Mouse (Mus musculus): ENCODE measurements around the gene Ttc28. TPM values are rescaled to one million over a fixed set of nuclear protein-coding genes. Genes with fewer than 3 reads are reported as not detected.

Ttc28 gene
- polyA plus RNA-seq, 1 experiment from 2014 or later: 18.8 TPM

GRCm38 (mm10) chr5:111058401-111059139 is 179.0 kb downstream of the Ttc28 start:
- peaks cover 69% of the 10 kb centered on the region for H3K4me1 ChIP-seq
- no peak overlapping the region for H3K9ac ChIP-seq (replicated peaks)
- ATAC-seq (ENCODE audit: low FRiP score): no peak
- H3K9me3 ChIP-seq (replicated peaks): no peaks in the 10 kb centered on the region
- 54% methylated on average over 22 of the region's 22 CpGs for WGBS
- H3K27me3 ChIP-seq (replicated peaks): no peaks in the 10 kb centered on the region
- no peaks in the 10 kb centered on the region for H3K36me3 ChIP-seq
- no peak overlapping the region for H3K4me3 ChIP-seq (replicated peaks)
- no peak overlapping the region for H3K4me2 ChIP-seq
- H3K27ac ChIP-seq (replicated peaks): 0 out of 2 replicates have a peak overlapping the region, but pooled peaks have one; percentile 6

GRCm38 (mm10) chr5:111059140-111059921 is 179.7 kb downstream of the Ttc28 start:
- H3K4me2 ChIP-seq: no peak overlapping the region
- H3K27ac ChIP-seq (replicated peaks): no peak overlapping the region
- no peaks in the 10 kb centered on the region for H3K36me3 ChIP-seq
- no peaks in the 10 kb centered on the region for H3K27me3 ChIP-seq (replicated peaks)
- no peaks in the 10 kb centered on the region for H3K9me3 ChIP-seq (replicated peaks)
- H3K4me1 ChIP-seq: peaks cover 63% of the 10 kb centered on the region
- H3K9ac ChIP-seq (replicated peaks): no peak overlapping the region
- H3K4me3 ChIP-seq (replicated peaks): no peak overlapping the region
- WGBS: 69% methylated on average over 11 of the region's 11 CpGs
- ATAC-seq (ENCODE audit: low FRiP score): no peak

- no peak overlapping the region for H3K27ac ChIP-seq (replicated peaks)
- H3K27me3 ChIP-seq (replicated peaks): no peaks in the 10 kb centered on the region
- no peak overlapping the region for H3K4me3 ChIP-seq (replicated peaks)
- H3K9ac ChIP-seq (replicated peaks): no peak overlapping the region
- H3K4me2 ChIP-seq: no peak overlapping the region
- H3K36me3 ChIP-seq: no peaks in the 10 kb centered on the region
- WGBS: 62% methylated on average over 6 of the region's 6 CpGs
- H3K9me3 ChIP-seq (replicated peaks): no peaks in the 10 kb centered on the region
- peaks cover 60% of the 10 kb centered on the region for H3K4me1 ChIP-seq
- ATAC-seq (ENCODE audit: low FRiP score): no peak
These were observed 180.7 kb downstream of the Ttc28 start for GRCm38 (mm10) chr5:111060246-111060745.

GRCm38 (mm10) chr5:111063155-111063554 is 183.6 kb downstream of the Ttc28 start:
- H3K27me3 ChIP-seq (replicated peaks): no peaks in the 10 kb centered on the region
- H3K4me2 ChIP-seq: no peak overlapping the region
- 92% methylated on average over 3 of the region's 3 CpGs for WGBS
- no peak overlapping the region for H3K9ac ChIP-seq (replicated peaks)
- H3K9me3 ChIP-seq (replicated peaks): no peaks in the 10 kb centered on the region
- ATAC-seq (ENCODE audit: low FRiP score): no peak
- no peak overlapping the region for H3K27ac ChIP-seq (replicated peaks)
- H3K36me3 ChIP-seq: no peaks in the 10 kb centered on the region
- H3K4me3 ChIP-seq (replicated peaks): no peak overlapping the region
- H3K4me1 ChIP-seq: peaks cover 47% of the 10 kb centered on the region

- H3K9me3 ChIP-seq (replicated peaks): no peaks in the 10 kb centered on the region
- H3K27me3 ChIP-seq (replicated peaks): no peaks in the 10 kb centered on the region
- H3K36me3 ChIP-seq: no peaks in the 10 kb centered on the region
- no peak overlapping the region for H3K4me2 ChIP-seq
- H3K27ac ChIP-seq (replicated peaks): no peak overlapping the region
- no peak overlapping the region for H3K9ac ChIP-seq (replicated peaks)
- H3K4me1 ChIP-seq: peaks cover 40% of the 10 kb centered on the region
- ATAC-seq (ENCODE audit: low FRiP score): no peak
- WGBS: 66% methylated on average over 3 of the region's 3 CpGs
- H3K4me3 ChIP-seq (replicated peaks): no peak overlapping the region
These were observed 184.4 kb downstream of the Ttc28 start for GRCm38 (mm10) chr5:111063991-111064390.

- WGBS: 60% methylated on average over 4 of the region's 4 CpGs
- Histone ChIP-seq H3K9ac (replicated peaks) (no peak overlapping the region), H3K27me3 (replicated peaks) (no peaks in the 10 kb centered on the region), H3K9me3 (replicated peaks) (no peaks in the 10 kb centered on the region), H3K4me2 (no peak overlapping the region), H3K4me1 (peaks cover 37% of the 10 kb centered on the region), H3K4me3 (replicated peaks) (no peak overlapping the region), H3K36me3 (no peaks in the 10 kb centered on the region), H3K27ac (replicated peaks) (no peak overlapping the region)
- ATAC-seq (ENCODE audit: low FRiP score): no peak
These were observed 186.2 kb downstream of the Ttc28 start for GRCm38 (mm10) chr5:111065770-111066169.

- peaks cover 47% of the 10 kb centered on the region for H3K4me1 ChIP-seq
- H3K27ac ChIP-seq (replicated peaks): no peak overlapping the region
- no peaks in the 10 kb centered on the region for H3K36me3 ChIP-seq
- H3K27me3 ChIP-seq (replicated peaks): no peaks in the 10 kb centered on the region
- ATAC-seq (ENCODE audit: low FRiP score): no peak
- no peak overlapping the region for H3K4me3 ChIP-seq (replicated peaks)
- 66% methylated on average over 5 of the region's 5 CpGs for WGBS
- no peaks in the 10 kb centered on the region for H3K9me3 ChIP-seq (replicated peaks)
- no peak overlapping the region for H3K4me2 ChIP-seq
- no peak overlapping the region for H3K9ac ChIP-seq (replicated peaks)
These were observed 189.9 kb downstream of the Ttc28 start for GRCm38 (mm10) chr5:111069503-111069902.

- Histone ChIP-seq H3K36me3 (no peaks in the 10 kb centered on the region), H3K4me3 (replicated peaks) (no peak overlapping the region), H3K27ac (replicated peaks) (no peak overlapping the region), H3K9ac (replicated peaks) (no peak overlapping the region), H3K9me3 (replicated peaks) (no peaks in the 10 kb centered on the region), H3K4me2 (no peak overlapping the region), H3K27me3 (replicated peaks) (no peaks in the 10 kb centered on the region), H3K4me1 (peaks cover 45% of the 10 kb centered on the region)
- 59% methylated on average over 5 of the region's 5 CpGs for WGBS
- ATAC-seq (ENCODE audit: low FRiP score): no peak
These were observed 190.3 kb downstream of the Ttc28 start for GRCm38 (mm10) chr5:111069931-111070330.

GRCm38 (mm10) chr5:111070361-111070760 is 190.8 kb downstream of the Ttc28 start:
- no peak overlapping the region for H3K4me2 ChIP-seq
- H3K9me3 ChIP-seq (replicated peaks): no peaks in the 10 kb centered on the region
- H3K36me3 ChIP-seq: no peaks in the 10 kb centered on the region
- no peak for ATAC-seq (ENCODE audit: low FRiP score)
- H3K9ac ChIP-seq (replicated peaks): no peak overlapping the region
- no peak overlapping the region for H3K4me3 ChIP-seq (replicated peaks)
- no peaks in the 10 kb centered on the region for H3K27me3 ChIP-seq (replicated peaks)
- peaks cover 48% of the 10 kb centered on the region for H3K4me1 ChIP-seq
- 76% methylated on average over 6 of the region's 6 CpGs for WGBS
- H3K27ac ChIP-seq (replicated peaks): no peak overlapping the region

GRCm38 (mm10) chr5:111073316-111073736 is 193.7 kb downstream of the Ttc28 start:
- H3K4me2 ChIP-seq: no peak overlapping the region
- no peak overlapping the region for H3K9ac ChIP-seq (replicated peaks)
- H3K4me3 ChIP-seq (replicated peaks): no peak overlapping the region
- ATAC-seq (ENCODE audit: low FRiP score): no peak
- 29% methylated on average over 6 of the region's 6 CpGs for WGBS
- H3K27ac ChIP-seq (replicated peaks): peak overlapping the region; percentile 58
- H3K36me3 ChIP-seq: no peaks in the 10 kb centered on the region
- H3K4me1 ChIP-seq: peaks cover 40% of the 10 kb centered on the region
- H3K27me3 ChIP-seq (replicated peaks): no peaks in the 10 kb centered on the region
- no peaks in the 10 kb centered on the region for H3K9me3 ChIP-seq (replicated peaks)

GRCm38 (mm10) chr5:111074050-111074449 is 194.4 kb downstream of the Ttc28 start:
- Histone ChIP-seq H3K4me1 (peaks cover 38% of the 10 kb centered on the region), H3K27ac (replicated peaks) (no peak overlapping the region), H3K27me3 (replicated peaks) (no peaks in the 10 kb centered on the region), H3K9ac (replicated peaks) (no peak overlapping the region), H3K9me3 (replicated peaks) (no peaks in the 10 kb centered on the region), H3K36me3 (no peaks in the 10 kb centered on the region), H3K4me3 (replicated peaks) (no peak overlapping the region), H3K4me2 (no peak overlapping the region)
- WGBS: 35% methylated on average over 7 of the region's 7 CpGs
- no peak for ATAC-seq (ENCODE audit: low FRiP score)

GRCm38 (mm10) chr5:111075841-111076240 is 196.2 kb downstream of the Ttc28 start:
- Histone ChIP-seq H3K4me1 (peaks cover 29% of the 10 kb centered on the region), H3K4me3 (replicated peaks) (no peak overlapping the region), H3K27me3 (replicated peaks) (no peaks in the 10 kb centered on the region), H3K36me3 (no peaks in the 10 kb centered on the region), H3K9me3 (replicated peaks) (no peaks in the 10 kb centered on the region), H3K9ac (replicated peaks) (no peak overlapping the region), H3K4me2 (no peak overlapping the region), H3K27ac (replicated peaks) (no peak overlapping the region)
- ATAC-seq (ENCODE audit: low FRiP score): no peak
- WGBS: 67% methylated on average over 5 of the region's 5 CpGs

All from neural tube, embryonic 15.5 days (tissue).